ENCODE assay signal across 8 mouse cellular contexts in the genomic region with DNA sequence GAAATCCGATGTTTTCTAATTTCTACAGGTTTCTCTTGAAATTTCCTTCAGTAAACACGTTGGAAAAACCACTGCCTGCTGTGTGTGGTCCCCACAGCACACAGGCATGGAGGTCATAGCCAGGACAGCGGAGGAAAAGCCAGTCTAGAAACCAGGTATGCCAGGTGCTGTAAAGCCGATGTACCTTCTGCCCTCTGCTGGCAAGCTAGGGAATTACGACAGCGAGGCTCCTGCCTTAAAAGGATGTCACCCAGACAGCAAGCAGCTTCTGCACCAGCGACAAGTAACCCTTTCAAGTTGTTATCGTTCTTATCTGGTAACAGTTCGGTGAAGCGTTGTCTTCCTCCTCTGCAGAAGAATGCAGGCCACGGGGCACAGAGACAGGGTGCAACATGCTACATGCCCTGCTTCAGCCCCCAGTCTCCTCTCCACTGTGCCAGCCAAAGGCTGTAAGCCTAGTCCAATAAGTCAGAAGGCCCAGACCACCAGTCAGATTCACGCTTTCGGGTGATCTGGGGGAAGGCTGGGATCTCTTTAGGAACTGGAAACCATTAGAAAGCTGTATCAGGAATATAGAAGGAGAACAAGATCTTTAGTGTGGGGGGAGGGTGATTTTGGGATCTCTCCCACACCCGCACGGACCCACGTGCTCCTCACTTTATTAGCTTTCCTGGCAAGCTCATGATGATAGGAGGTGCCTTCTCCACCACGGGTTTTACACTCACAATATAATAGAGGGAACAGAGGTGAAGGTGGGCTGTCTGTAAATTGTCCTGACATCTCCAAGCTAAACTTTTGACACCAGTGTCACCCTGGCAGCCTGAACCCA.
DNase-seq lines count a peak whose midpoint lies in the region; ATAC-seq and TF ChIP-seq lines count a peak whose summit lies in the region.

No protein-coding gene starts in this region.

- no peak overlapping the region for H3K27ac ChIP-seq in neural tube, embryonic 15.5 days (replicated peaks)
- H3K27ac ChIP-seq in kidney, postnatal 0 days = no peak overlapping the region

- H3K9me3 ChIP-seq in neural tube, embryonic 15.5 days (replicated peaks) = no peaks in the 10 kb centered on the region
- no peaks in the 10 kb centered on the region for H3K9me3 ChIP-seq in kidney, postnatal 0 days (replicated peaks; ENCODE audit: low read length)

- no peak overlapping the region for H3K4me2 ChIP-seq in neural tube, embryonic 15.5 days
- no peak overlapping the region for H3K4me2 ChIP-seq in kidney, postnatal 0 days (ENCODE audit: low read length)

- H3K36me3 ChIP-seq in neural tube, embryonic 15.5 days = no peaks in the 10 kb centered on the region
- H3K36me3 ChIP-seq in kidney, postnatal 0 days (ENCODE audit: insufficient read depth, low read length) = no peaks in the 10 kb centered on the region

- no peak for ATAC-seq in neural tube, embryonic 15.5 days (ENCODE audit: low FRiP score)
- no peak for ATAC-seq in kidney, postnatal 0 days (replicated peaks; ENCODE audit: low FRiP score, low read depth)

- peaks cover 14% of the 10 kb centered on the region; the same call in 1 of the 2 replicates for H3K4me1 ChIP-seq in neural tube, embryonic 15.5 days
- no peaks in the 10 kb centered on the region; the same call in 1 of the 2 replicates for H3K4me1 ChIP-seq in kidney, postnatal 0 days (replicated peaks; ENCODE audit: insufficient read depth, low read length)

- TF ChIP-seq CTCF in kidney, postnatal 0 days (IDR thresholded peaks at IDR 0.05; ENCODE audit: low read depth) = peak; percentile 90

- no peak overlapping the region for H3K4me3 ChIP-seq in neural tube, embryonic 15.5 days (replicated peaks)
- no peak overlapping the region for H3K4me3 ChIP-seq in kidney, postnatal 0 days (replicated peaks; ENCODE audit: low read depth, low read length)

- intact Hi-C loops in gastrocnemius, postnatal 36 days (cut with DNase I) = no loop called here

- no peak overlapping the region for H3K9ac ChIP-seq in neural tube, embryonic 15.5 days (replicated peaks)
- H3K9ac ChIP-seq in kidney, postnatal 0 days (ENCODE audit: low read depth, low read length) = no peak overlapping the region

- 0 out of 2 replicates have a peak, but pooled peaks cover 3% of the 10 kb centered on the region for H3K27me3 ChIP-seq in neural tube, embryonic 15.5 days (replicated peaks)
- 0 out of 2 replicates have a peak, but pooled peaks cover 2% of the 10 kb centered on the region for H3K27me3 ChIP-seq in kidney, postnatal 0 days (ENCODE audit: insufficient read depth, low read length)

- peak; percentile 84 for DNase-seq in neural tube, embryonic 10.5 days (ENCODE audit: extremely low spot score, low spot score)
- peak; percentile 73 to 79 for DNase-seq in cerebellum, postnatal 25 days
- DNase-seq in gastrocnemius, postnatal 36 days = peak; percentile 44 to 56
- peak; percentile 82 for DNase-seq in kidney, postnatal 0 days (ENCODE audit: low spot score)
- DNase-seq in liver = peak; percentile 82
- DNase-seq in ovary, adult 18-20 months (ENCODE audit: low spot score) = peak; percentile 12
- peak; percentile 88 for DNase-seq in thymus, postnatal 0 days (ENCODE audit: low spot score)

- 29% methylated on average over 17 of the region's 17 CpGs for WGBS in neural tube, embryonic 15.5 days
- 13% methylated on average over 17 of the region's 17 CpGs for WGBS in kidney, postnatal 0 days

Comparison
In these comparisons a context has a peak if more than half of its experiments do, and no peak if none do; other contexts are left out.
1. DNase-seq: peak in every context shown above with its lines; median percentile 88 in thymus, postnatal 0 days; 84 in neural tube, embryonic 10.5 days; 82 in kidney, postnatal 0 days; 82 in liver; 76 in cerebellum, postnatal 25 days; 50 in gastrocnemius, postnatal 36 days; 12 in ovary, adult 18-20 months.